Mouse (Mus musculus): ENCODE results near the gene Aasdh.

The Aasdh gene

DNA sequence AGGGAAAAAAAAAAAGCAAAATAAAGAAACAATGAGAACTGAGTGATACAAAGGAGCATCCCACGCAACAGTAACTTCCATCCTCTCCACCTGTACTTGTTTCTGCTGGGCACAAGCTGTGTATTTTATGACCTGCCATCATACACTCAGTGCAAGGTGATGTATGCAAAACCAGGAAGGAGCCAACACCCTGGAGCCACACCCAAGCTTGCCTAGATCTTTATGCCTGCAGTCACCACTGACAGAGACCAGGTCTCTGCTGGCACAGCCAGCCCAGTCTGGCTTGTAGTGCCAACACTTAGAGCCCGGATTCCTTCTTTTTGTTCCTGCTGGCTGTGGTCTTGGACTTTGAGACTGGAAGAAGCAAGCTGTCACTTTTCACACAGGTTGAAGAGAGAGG, 63.5 kb downstream of the Aasdh start:
- Histone ChIP-seq H3K4me1 (replicated peaks; ENCODE audit: low read depth, low read length) (peaks cover 15% of the 10 kb centered on the region), H3K27me3 (ENCODE audit: insufficient read depth, low read length) (peaks cover 7% of the 10 kb centered on the region; the same call in 1 of the 2 replicates), H3K9me3 (ENCODE audit: low read length) (no peaks in the 10 kb centered on the region), H3K4me3 (replicated peaks; ENCODE audit: low read length) (no peak overlapping the region), H3K36me3 (ENCODE audit: insufficient read depth, low read length) (no peaks in the 10 kb centered on the region)
- TF ChIP-seq NANOG (IDR thresholded peaks at IDR 0.05; ENCODE audit: borderline replicate concordance, low read length) (no peak), CTCF (conservative IDR thresholded peaks at IDR 0.05; ENCODE audit: low read length) (no peak), POU5F1 (IDR thresholded peaks at IDR 0.05; ENCODE audit: borderline replicate concordance, low read length) (no peak)

DNA sequence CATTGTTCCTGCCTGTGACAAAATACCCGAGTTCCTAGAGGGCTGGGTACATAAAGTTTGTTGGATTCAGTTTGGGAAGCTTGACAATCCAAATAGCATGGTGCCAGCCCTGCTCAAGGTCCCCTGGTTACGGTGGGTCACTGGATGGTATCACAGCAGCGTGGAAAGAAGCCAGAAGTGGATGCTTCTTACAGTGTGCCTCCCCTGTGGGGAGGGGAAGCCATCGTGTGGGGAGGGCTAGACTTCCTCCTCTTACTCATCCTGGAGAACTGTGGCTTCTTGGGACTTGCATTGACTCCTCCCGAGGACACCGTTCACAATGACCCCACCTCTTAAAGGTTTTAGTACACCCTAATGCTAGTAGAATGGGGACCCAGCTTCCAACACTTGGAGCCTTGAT, 65.5 kb downstream of the Aasdh start:
- TF ChIP-seq CTCF (conservative IDR thresholded peaks at IDR 0.05; ENCODE audit: low read length) (no peak), POU5F1 (IDR thresholded peaks at IDR 0.05; ENCODE audit: borderline replicate concordance, low read length) (no peak), NANOG (IDR thresholded peaks at IDR 0.05; ENCODE audit: borderline replicate concordance, low read length) (no peak)
- H3K4me1 ChIP-seq (replicated peaks; ENCODE audit: low read depth, low read length), result peaks cover 19% of the 10 kb centered on the region
- no peak overlapping the region for H3K4me3 ChIP-seq (replicated peaks; ENCODE audit: low read length)
- H3K36me3 ChIP-seq (ENCODE audit: insufficient read depth, low read length), result no peaks in the 10 kb centered on the region
- H3K27me3 ChIP-seq (ENCODE audit: insufficient read depth, low read length), result no peaks in the 10 kb centered on the region
- no peaks in the 10 kb centered on the region for H3K9me3 ChIP-seq (ENCODE audit: low read length)

DNA sequence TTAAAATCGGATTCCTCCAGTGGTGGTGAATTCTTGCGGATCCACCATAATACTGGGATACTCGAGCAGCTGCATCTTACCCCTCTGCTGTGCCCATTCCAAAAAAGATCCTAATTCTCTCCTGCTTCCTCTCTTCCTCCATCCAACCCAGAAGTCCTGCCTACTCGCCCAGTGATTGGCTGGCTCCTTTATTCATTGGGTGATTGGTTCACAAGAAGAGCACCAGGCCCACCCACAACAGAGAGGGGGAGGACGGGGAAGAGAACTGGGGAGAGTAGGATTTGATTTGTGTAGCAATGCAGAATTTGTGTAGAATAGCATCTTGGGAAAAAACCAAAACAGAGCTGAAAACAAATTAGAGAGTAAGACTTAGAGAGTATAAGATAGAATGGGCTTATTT, 68.3 kb downstream of the Aasdh start:
- peaks cover 21% of the 10 kb centered on the region for H3K4me1 ChIP-seq (replicated peaks; ENCODE audit: low read depth, low read length)
- TF ChIP-seq CTCF (conservative IDR thresholded peaks at IDR 0.05; ENCODE audit: low read length) (no peak), POU5F1 (IDR thresholded peaks at IDR 0.05; ENCODE audit: borderline replicate concordance, low read length) (no peak), NANOG (IDR thresholded peaks at IDR 0.05; ENCODE audit: borderline replicate concordance, low read length) (no peak)
- H3K4me3 ChIP-seq (replicated peaks; ENCODE audit: low read length), result peak overlapping the region; percentile 74
- peaks cover 5% of the 10 kb centered on the region; the same call in 1 of the 2 replicates for H3K27me3 ChIP-seq (ENCODE audit: insufficient read depth, low read length)
- H3K9me3 ChIP-seq (ENCODE audit: low read length), result no peaks in the 10 kb centered on the region
- no peaks in the 10 kb centered on the region for H3K36me3 ChIP-seq (ENCODE audit: insufficient read depth, low read length)

- Histone ChIP-seq H3K9me3 (ENCODE audit: low read length) (no peaks in the 10 kb centered on the region), H3K36me3 (ENCODE audit: insufficient read depth, low read length) (no peaks in the 10 kb centered on the region), H3K4me1 (replicated peaks; ENCODE audit: low read depth, low read length) (peaks cover 19% of the 10 kb centered on the region), H3K27me3 (ENCODE audit: insufficient read depth, low read length) (peaks cover 5% of the 10 kb centered on the region; the same call in 1 of the 2 replicates), H3K4me3 (replicated peaks; ENCODE audit: low read length) (0 out of 2 replicates have a peak overlapping the region, but pooled peaks have one; percentile 3)
- TF ChIP-seq POU5F1 (IDR thresholded peaks at IDR 0.05; ENCODE audit: borderline replicate concordance, low read length) (no peak), CTCF (conservative IDR thresholded peaks at IDR 0.05; ENCODE audit: low read length) (no peak), NANOG (IDR thresholded peaks at IDR 0.05; ENCODE audit: borderline replicate concordance, low read length) (no peak)
Observed at GRCm38 (mm10) chr5:76832529-76833210, 72.6 kb downstream of the Aasdh start.

- H3K36me3 ChIP-seq (ENCODE audit: insufficient read depth, low read length), result no peaks in the 10 kb centered on the region
- H3K4me3 ChIP-seq (replicated peaks; ENCODE audit: low read length), result no peak overlapping the region
- TF ChIP-seq CTCF (conservative IDR thresholded peaks at IDR 0.05; ENCODE audit: low read length), result no peak
- TF ChIP-seq POU5F1 (IDR thresholded peaks at IDR 0.05; ENCODE audit: borderline replicate concordance, low read length), result no peak
- no peak for TF ChIP-seq NANOG (IDR thresholded peaks at IDR 0.05; ENCODE audit: borderline replicate concordance, low read length)
- no peaks in the 10 kb centered on the region for H3K9me3 ChIP-seq (ENCODE audit: low read length)
- peaks cover 15% of the 10 kb centered on the region for H3K4me1 ChIP-seq (replicated peaks; ENCODE audit: low read depth, low read length)
- H3K27me3 ChIP-seq (ENCODE audit: insufficient read depth, low read length), result peaks cover 7% of the 10 kb centered on the region; the same call in 1 of the 2 replicates
Observed at GRCm38 (mm10) chr5:76828527-76829240, 76.6 kb downstream of the Aasdh start.

All from E14TG2a.4 (cell line).